Mouse (Mus musculus): Measurements from ENCODE around the gene Gstcd. TPM values are rescaled to one million over a fixed set of nuclear protein-coding genes. Genes with fewer than 3 reads are reported as not detected.
A peak's percentile ranks its signal among the peaks of the same experiment; 100 is the strongest.

Gene Gstcd
- polyA plus RNA-seq (2015; fragmentation: Nextera tagmentation; extraction: Ambion mirVana): 6.6 and 6.7 TPM in 2 replicates

DNA sequence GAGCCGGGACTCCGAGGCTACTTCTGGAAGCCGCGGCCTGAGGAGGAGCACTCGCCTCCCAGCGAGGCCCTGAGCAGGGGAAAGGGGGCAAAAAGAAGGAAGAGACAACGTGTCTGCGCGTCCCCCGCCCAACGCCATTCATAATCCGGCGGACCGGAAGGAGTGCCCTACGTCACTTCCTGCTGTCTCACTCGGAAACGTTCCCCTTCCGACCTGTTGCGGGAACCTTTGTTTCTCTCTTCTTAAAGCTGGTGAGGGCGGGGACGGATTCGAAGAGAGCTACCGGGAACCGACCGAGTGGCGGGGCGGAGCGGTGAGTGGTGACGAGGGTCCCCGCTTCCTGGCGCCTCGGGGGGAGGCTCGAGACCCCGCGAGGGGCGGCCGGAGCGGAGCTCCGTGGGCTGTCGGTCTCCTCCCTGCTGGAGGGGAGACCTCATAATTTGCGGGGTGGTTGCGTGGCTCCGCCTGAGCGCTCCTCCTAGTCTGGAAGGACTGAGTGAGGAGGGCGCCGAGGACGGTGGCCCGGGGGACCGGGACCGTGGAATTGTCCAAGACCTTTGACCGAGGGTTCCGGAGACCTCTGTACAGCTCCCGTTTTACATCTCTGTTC lies at the start of gene Gstcd, which contains the start of gene Ints12:
Gene Gstcd, minus strand, starts transcription at position 370 of the 610 bp plus-strand sequence.
Gene Ints12, plus strand, starts transcription at position 177 of the 610 bp plus-strand sequence.
- WGBS: under 1% methylated on average over 53 of the region's 53 CpGs
- peak; percentile 98 for ATAC-seq
- Histone ChIP-seq H3K27ac (peak within 1 kb of the TSS; percentile 97), H3K4me3 (peak within 1 kb of the TSS; percentile 76), H3K9ac (peak within 1 kb of the TSS; percentile 85), H3K9me3 (replicated peaks) (no peaks in the 10 kb centered on the region), H3K36me3 (ENCODE audit: poor library complexity, severe bottlenecking) (no peaks in the 10 kb centered on the region), H3K27me3 (no peaks in the 10 kb centered on the region), H3K4me2 (peak within 1 kb of the TSS; percentile 69), H3K4me1 (peaks cover 30% of the 10 kb centered on the region)

GRCm38 (mm10) chr3:133132611-133133010 lies 40.8 kb upstream of the Gstcd start:
- no peak overlapping the region for H3K4me3 ChIP-seq
- H3K27ac ChIP-seq: no peak overlapping the region
- H3K4me2 ChIP-seq: no peak overlapping the region
- no peaks in the 10 kb centered on the region for H3K9me3 ChIP-seq (replicated peaks)
- no peaks in the 10 kb centered on the region for H3K27me3 ChIP-seq
- no peaks in the 10 kb centered on the region for H3K36me3 ChIP-seq (ENCODE audit: poor library complexity, severe bottlenecking)
- WGBS: 54% methylated on average over 8 of the region's 8 CpGs
- H3K9ac ChIP-seq: no peak overlapping the region
- ATAC-seq: no peak
- H3K4me1 ChIP-seq: no peaks in the 10 kb centered on the region

- WGBS: 95% methylated on average over 5 of the region's 5 CpGs
- no peaks in the 10 kb centered on the region for H3K36me3 ChIP-seq (ENCODE audit: poor library complexity, severe bottlenecking)
- no peaks in the 10 kb centered on the region for H3K27me3 ChIP-seq
- H3K27ac ChIP-seq: no peak overlapping the region
- H3K9me3 ChIP-seq (replicated peaks): no peaks in the 10 kb centered on the region
- no peak overlapping the region for H3K4me2 ChIP-seq
- H3K4me3 ChIP-seq: no peak overlapping the region
- ATAC-seq: no peak
- H3K4me1 ChIP-seq: no peaks in the 10 kb centered on the region
- no peak overlapping the region for H3K9ac ChIP-seq
These were observed 39.5 kb upstream of the Gstcd start for GRCm38 (mm10) chr3:133131372-133131771.

DNA sequence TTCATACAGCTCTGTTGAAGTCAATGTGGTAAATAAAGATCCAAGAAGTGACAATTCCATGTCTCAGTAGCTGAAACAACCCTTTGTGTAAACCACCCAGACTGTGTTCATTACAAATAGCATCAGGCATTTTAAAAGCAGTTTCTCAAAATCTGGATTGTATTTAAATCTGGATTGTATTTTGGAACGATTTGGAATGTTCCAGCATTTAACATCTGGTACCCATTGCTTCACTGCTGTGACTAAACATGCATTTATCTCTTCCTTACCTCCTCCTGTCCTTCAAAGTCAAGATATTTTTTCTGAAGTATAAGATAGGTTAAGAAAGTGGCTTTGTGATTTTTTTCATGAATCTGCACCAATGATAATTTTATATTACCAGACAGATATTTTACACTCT lies 21.4 kb upstream of the Gstcd start:
- H3K36me3 ChIP-seq (ENCODE audit: poor library complexity, severe bottlenecking): peaks cover 15% of the 10 kb centered on the region
- H3K9me3 ChIP-seq (replicated peaks): no peaks in the 10 kb centered on the region
- H3K9ac ChIP-seq: no peak overlapping the region
- H3K4me2 ChIP-seq: no peak overlapping the region
- no peak overlapping the region for H3K27ac ChIP-seq
- no peaks in the 10 kb centered on the region for H3K27me3 ChIP-seq
- no peaks in the 10 kb centered on the region for H3K4me1 ChIP-seq
- H3K4me3 ChIP-seq: no peak overlapping the region
- ATAC-seq: no peak
- 76% methylated on average over 1 of the region's 1 CpGs for WGBS

DNA sequence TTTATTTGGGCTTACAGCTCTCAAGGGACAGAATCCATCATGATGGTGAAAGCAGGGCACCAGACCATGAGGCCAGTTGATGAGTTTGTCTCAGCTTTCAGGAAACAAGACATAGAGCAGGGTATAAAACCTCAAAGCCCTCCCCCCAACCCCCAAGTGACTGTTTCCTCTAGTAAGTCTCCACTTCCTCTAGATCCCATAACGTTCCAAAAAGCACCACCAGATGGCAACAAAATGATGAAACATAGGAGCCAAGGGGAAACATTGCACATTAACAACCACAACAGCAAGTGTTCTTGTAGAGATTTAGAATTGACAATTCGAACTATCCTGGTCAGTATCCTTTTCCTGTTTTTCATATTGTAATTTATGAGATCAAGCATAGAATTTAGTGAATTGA lies 19.9 kb upstream of the Gstcd start:
- ATAC-seq: peak; percentile 33; the same call in 1 of the 2 replicates
- Histone ChIP-seq H3K9me3 (replicated peaks) (no peaks in the 10 kb centered on the region), H3K27ac (no peak overlapping the region), H3K9ac (no peak overlapping the region), H3K27me3 (no peaks in the 10 kb centered on the region), H3K4me2 (no peak overlapping the region), H3K4me1 (no peaks in the 10 kb centered on the region), H3K36me3 (ENCODE audit: poor library complexity, severe bottlenecking) (peaks cover 27% of the 10 kb centered on the region), H3K4me3 (no peak overlapping the region)
- WGBS: 39% methylated on average over 2 of the region's 2 CpGs

DNA sequence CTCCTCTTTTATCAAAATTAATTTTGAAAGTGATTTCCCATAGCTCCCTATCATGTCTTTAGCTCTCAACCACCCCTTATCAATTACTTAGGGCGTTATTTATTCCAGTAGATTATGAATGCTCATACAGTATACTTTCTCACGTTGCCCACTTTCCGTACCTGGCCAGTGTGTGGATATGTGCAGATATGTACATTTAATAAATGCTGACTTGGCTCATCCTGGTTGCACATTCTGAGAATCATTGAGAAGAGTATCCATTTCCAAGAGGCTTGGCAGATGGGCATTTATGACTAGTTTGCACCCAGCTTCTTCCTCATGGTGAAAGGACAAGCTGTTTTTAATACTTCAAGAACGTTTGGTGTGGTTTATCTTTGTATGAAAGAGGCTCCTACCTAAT lies 18.0 kb upstream of the Gstcd start:
- ATAC-seq: no peak
- H3K27ac ChIP-seq: no peak overlapping the region
- no peak overlapping the region for H3K9ac ChIP-seq
- H3K4me2 ChIP-seq: no peak overlapping the region
- H3K9me3 ChIP-seq (replicated peaks): no peaks in the 10 kb centered on the region
- no peak overlapping the region for H3K4me3 ChIP-seq
- peaks cover 41% of the 10 kb centered on the region for H3K36me3 ChIP-seq (ENCODE audit: poor library complexity, severe bottlenecking)
- H3K27me3 ChIP-seq: no peaks in the 10 kb centered on the region
- 93% methylated on average over 4 of the region's 4 CpGs for whole genome bisulfite sequencing
- H3K4me1 ChIP-seq: no peaks in the 10 kb centered on the region

- H3K4me2 ChIP-seq: no peak overlapping the region
- no peaks in the 10 kb centered on the region for H3K27me3 ChIP-seq
- H3K27ac ChIP-seq: no peak overlapping the region
- no peak overlapping the region for H3K9ac ChIP-seq
- H3K4me1 ChIP-seq: no peaks in the 10 kb centered on the region
- no peaks in the 10 kb centered on the region for H3K9me3 ChIP-seq (replicated peaks)
- no peak for ATAC-seq
- 97% methylated on average over 4 of the region's 4 CpGs for whole genome bisulfite sequencing
- peaks cover 50% of the 10 kb centered on the region for H3K36me3 ChIP-seq (ENCODE audit: poor library complexity, severe bottlenecking)
- H3K4me3 ChIP-seq: no peak overlapping the region
These were observed 16.9 kb upstream of the Gstcd start for GRCm38 (mm10) chr3:133108731-133109130.

DNA sequence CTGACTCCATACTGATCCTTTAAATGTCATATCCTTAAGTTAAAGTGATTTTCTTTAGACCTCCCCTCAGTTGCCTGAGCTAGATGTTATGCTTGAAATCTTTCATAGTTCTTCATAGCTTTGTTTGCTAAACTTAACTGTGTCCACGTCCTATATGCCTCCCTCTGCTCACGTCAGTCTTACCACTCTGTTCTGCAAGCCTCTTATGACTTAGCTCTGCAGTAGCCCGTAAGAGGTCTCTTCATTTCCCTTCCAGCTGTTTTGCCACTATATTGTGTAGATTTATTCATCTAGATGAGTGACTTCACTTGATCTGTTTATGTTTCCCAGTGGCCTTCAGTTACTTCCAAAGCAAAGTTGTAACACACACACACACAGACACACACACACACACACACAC lies 12.6 kb upstream of the Gstcd start:
- peaks cover 72% of the 10 kb centered on the region for H3K36me3 ChIP-seq (ENCODE audit: poor library complexity, severe bottlenecking)
- no peaks in the 10 kb centered on the region for H3K27me3 ChIP-seq
- H3K9ac ChIP-seq: no peak overlapping the region
- H3K4me1 ChIP-seq: no peaks in the 10 kb centered on the region
- no peaks in the 10 kb centered on the region for H3K9me3 ChIP-seq (replicated peaks)
- 88% methylated on average over 3 of the region's 3 CpGs for WGBS
- H3K27ac ChIP-seq: no peak overlapping the region
- H3K4me3 ChIP-seq: no peak overlapping the region
- H3K4me2 ChIP-seq: no peak overlapping the region
- no peak for ATAC-seq

GRCm38 (mm10) chr3:133103768-133104167 lies 11.9 kb upstream of the Gstcd start:
- peaks cover 71% of the 10 kb centered on the region for H3K36me3 ChIP-seq (ENCODE audit: poor library complexity, severe bottlenecking)
- no peak overlapping the region for H3K4me3 ChIP-seq
- no peak overlapping the region for H3K4me2 ChIP-seq
- no peaks in the 10 kb centered on the region for H3K4me1 ChIP-seq
- H3K9ac ChIP-seq: no peak overlapping the region
- H3K9me3 ChIP-seq (replicated peaks): no peaks in the 10 kb centered on the region
- H3K27me3 ChIP-seq: no peaks in the 10 kb centered on the region
- no peak overlapping the region for H3K27ac ChIP-seq
- WGBS: 93% methylated on average over 3 of the region's 3 CpGs
- no peak for ATAC-seq

DNA sequence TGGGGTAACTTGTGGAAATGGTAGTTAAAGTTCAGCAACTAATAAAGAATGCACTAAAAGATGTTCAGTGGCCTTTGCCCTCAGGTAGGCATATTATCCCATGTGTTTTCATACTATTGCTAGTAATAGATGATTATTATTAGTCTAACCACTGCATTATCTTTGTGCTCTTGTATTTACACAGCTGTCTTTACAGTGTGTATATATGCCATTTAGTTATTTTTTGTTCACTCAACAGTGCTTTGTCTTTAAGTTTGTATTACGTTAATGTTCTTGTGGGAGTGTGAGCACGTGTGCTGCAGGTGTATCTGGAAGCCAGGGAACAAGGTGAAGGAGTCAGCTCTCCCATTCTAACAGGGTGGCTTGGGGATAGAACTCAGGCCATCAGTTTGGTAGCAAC lies 7.1 kb upstream of the Gstcd start:
- H3K27ac ChIP-seq: no peak overlapping the region
- no peak overlapping the region for H3K4me3 ChIP-seq
- no peak for ATAC-seq
- no peak overlapping the region for H3K4me2 ChIP-seq
- WGBS: 89% methylated on average over 2 of the region's 2 CpGs
- peaks cover 51% of the 10 kb centered on the region for H3K36me3 ChIP-seq (ENCODE audit: poor library complexity, severe bottlenecking)
- no peaks in the 10 kb centered on the region for H3K27me3 ChIP-seq
- no peak overlapping the region for H3K9ac ChIP-seq
- H3K9me3 ChIP-seq (replicated peaks): no peaks in the 10 kb centered on the region
- no peaks in the 10 kb centered on the region for H3K4me1 ChIP-seq

- no peak for ATAC-seq
- no peaks in the 10 kb centered on the region for H3K9me3 ChIP-seq (replicated peaks)
- 95% methylated on average over 4 of the region's 4 CpGs for WGBS
- no peak overlapping the region for H3K9ac ChIP-seq
- H3K36me3 ChIP-seq (ENCODE audit: poor library complexity, severe bottlenecking): peaks cover 45% of the 10 kb centered on the region
- no peak overlapping the region for H3K4me3 ChIP-seq
- H3K4me1 ChIP-seq: peaks cover 3% of the 10 kb centered on the region
- no peak overlapping the region for H3K4me2 ChIP-seq
- no peaks in the 10 kb centered on the region for H3K27me3 ChIP-seq
- H3K27ac ChIP-seq: no peak overlapping the region
These were observed 6.5 kb upstream of the Gstcd start for GRCm38 (mm10) chr3:133098336-133098735.

DNA sequence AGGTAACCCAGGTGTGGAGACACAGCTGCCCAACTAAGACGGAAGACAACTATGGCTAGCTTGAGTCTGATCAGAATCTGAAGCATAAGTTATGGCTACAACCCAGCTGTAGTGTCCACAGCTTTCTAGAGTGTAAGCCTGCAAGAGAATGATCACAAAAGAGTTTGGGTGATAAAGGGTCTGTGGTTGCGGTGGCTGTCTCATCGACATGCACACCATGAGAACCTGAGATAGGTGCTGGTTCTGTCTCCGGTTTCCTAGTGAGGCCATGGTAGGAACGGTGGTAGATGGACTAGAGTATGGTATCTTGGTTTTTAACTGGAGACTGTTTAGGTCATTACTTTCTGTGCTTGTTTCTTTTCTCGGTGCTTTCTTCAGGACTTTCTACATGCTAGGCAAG lies 6.1 kb upstream of the Gstcd start:
- Histone ChIP-seq H3K9me3 (replicated peaks) (no peaks in the 10 kb centered on the region), H3K4me3 (no peak overlapping the region), H3K27ac (no peak overlapping the region), H3K27me3 (no peaks in the 10 kb centered on the region), H3K9ac (no peak overlapping the region), H3K4me1 (peaks cover 7% of the 10 kb centered on the region), H3K4me2 (no peak overlapping the region), H3K36me3 (ENCODE audit: poor library complexity, severe bottlenecking) (peaks cover 44% of the 10 kb centered on the region)
- ATAC-seq: no peak
- WGBS: 96% methylated on average over 6 of the region's 6 CpGs

DNA sequence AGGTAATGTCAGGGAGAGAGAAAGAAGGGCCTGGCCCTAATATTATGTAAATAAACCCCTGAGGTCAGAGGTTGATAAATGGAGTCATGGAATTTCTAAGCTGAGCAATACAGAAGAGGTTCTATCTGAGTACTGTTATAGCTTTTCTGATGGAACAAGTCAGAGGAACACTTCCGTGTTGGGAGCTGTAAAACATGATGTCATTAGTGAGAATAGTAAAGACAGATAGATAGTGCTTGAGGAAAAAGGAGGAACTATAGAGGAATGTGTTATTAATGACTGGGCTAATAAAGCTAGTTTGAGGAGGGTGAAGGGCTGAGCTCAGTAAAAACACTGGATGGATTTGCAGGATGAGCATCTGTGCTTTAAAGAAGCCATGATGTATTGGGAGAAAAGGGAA lies 2.5 kb upstream of the Gstcd start:
- no peak for ATAC-seq
- H3K4me3 ChIP-seq: no peak overlapping the region
- H3K9me3 ChIP-seq (replicated peaks): no peaks in the 10 kb centered on the region
- peaks cover 19% of the 10 kb centered on the region for H3K36me3 ChIP-seq (ENCODE audit: poor library complexity, severe bottlenecking)
- no peak overlapping the region for H3K9ac ChIP-seq
- 72% methylated on average over 1 of the region's 1 CpGs for WGBS
- peaks cover 23% of the 10 kb centered on the region for H3K4me1 ChIP-seq
- H3K4me2 ChIP-seq: no peak overlapping the region
- H3K27ac ChIP-seq: no peak overlapping the region
- H3K27me3 ChIP-seq: no peaks in the 10 kb centered on the region
